Mouse (Mus musculus) neural tube, embryonic 13.5 days (tissue): ENCODE measurements around the gene R3hcc1l. TPM values are rescaled to one million over a fixed set of nuclear protein-coding genes. Genes with fewer than 3 reads are reported as not detected.
A peak's percentile ranks its signal among the peaks of the same experiment; 100 is the strongest.

Experiments used
- ATAC-seq: fragments of 200-750 bp; cut with Nextera tagmentation; 2 replicates; pipeline ENCODE4 v1.8.0; 2017; ENCODE audit warnings: low read depth, mild to moderate bottlenecking, moderate TSS enrichment, moderate library complexity
- H3K27ac ChIP-seq: fragments of 300-500 bp; sonication (generic); replicated peaks from 2 replicates; pipeline ENCODE4 v1.5.1; 2015; ENCODE audit warnings: moderate library complexity, mild to moderate bottlenecking, inconsistent platforms
- H3K27me3 ChIP-seq: fragments of 300-500 bp; sonication (generic); 2 replicates; pipeline ENCODE4 v1.6.1; 2015; ENCODE audit warnings: mild to moderate bottlenecking, inconsistent platforms
- H3K36me3 ChIP-seq: fragments of 300-500 bp; sonication (generic); 2 replicates; pipeline ENCODE4 v1.6.1; 2015; ENCODE audit warnings: mild to moderate bottlenecking, inconsistent platforms
- H3K4me1 ChIP-seq: fragments of 300-500 bp; sonication (generic); replicated peaks from 2 replicates; pipeline ENCODE4 v1.6.1; 2015; ENCODE audit warnings: inconsistent platforms
- H3K4me2 ChIP-seq: fragments of 300-500 bp; sonication (generic); 2 replicates; pipeline ENCODE4 v1.6.1; 2015; ENCODE audit warnings: inconsistent platforms, mild to moderate bottlenecking, moderate library complexity
- H3K4me3 ChIP-seq: fragments of 300-500 bp; sonication (generic); 2 replicates; pipeline ENCODE4 v1.5.1; 2015; ENCODE audit warnings: mild to moderate bottlenecking, inconsistent platforms
- H3K9ac ChIP-seq: fragments of 300-500 bp; sonication (generic); 2 replicates; pipeline ENCODE4 v1.6.1; 2015; ENCODE audit warnings: moderate library complexity, mild to moderate bottlenecking, inconsistent platforms
- H3K9me3 ChIP-seq: fragments of 300-500 bp; sonication (generic); 2 replicates; pipeline ENCODE4 v1.6.1; 2016; ENCODE audit warnings: inconsistent platforms
- WGBS: fragments of 180-500 bp; shearing (Covaris S2); methylation state at CpG from one replicate; pipeline ENCODE4 v1.1.7; 2015; 5-methylcytosine and 5-hydroxymethylcytosine counted together
- polyA plus RNA-seq: library from polyadenylated mRNA; unstranded; fragments of >200 nt; fragmentation: Nextera tagmentation; extraction: Ambion mirVana; gene quantifications from 2 replicates; pipeline ENCODE4 v1.2.1, GENCODE M21; 2015

R3hcc1l gene
- polyA plus RNA-seq, 1 experiment from 2014 or later = 16.2 TPM

DNA sequence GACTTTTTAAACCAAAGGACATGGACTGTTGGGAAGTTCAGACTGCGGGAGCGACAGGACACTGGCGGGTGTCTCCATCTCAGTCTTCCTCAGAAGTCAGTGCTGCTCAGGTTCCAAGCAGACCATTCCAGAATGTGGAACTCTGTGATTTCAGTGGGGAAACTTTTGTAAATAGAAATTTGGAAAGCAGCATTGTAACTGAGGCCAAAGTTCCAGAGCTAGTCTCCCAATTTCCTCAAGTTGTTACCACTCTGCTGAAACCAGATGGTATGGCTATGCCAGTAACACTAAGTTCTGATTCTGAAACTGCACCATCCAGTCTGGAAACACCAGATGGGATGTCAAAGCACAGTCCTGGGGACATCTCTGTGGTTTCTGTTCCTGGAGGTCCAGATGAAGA lies 44.4 kb downstream of the R3hcc1l start:
- Histone ChIP-seq H3K27ac (no peak overlapping the region), H3K9me3 (no peaks in the 10 kb centered on the region), H3K9ac (no peak overlapping the region), H3K4me3 (no peak overlapping the region), H3K27me3 (no peaks in the 10 kb centered on the region), H3K36me3 (peaks cover 16% of the 10 kb centered on the region; the same call in 1 of the 2 replicates), H3K4me1 (no peaks in the 10 kb centered on the region), H3K4me2 (no peak overlapping the region)
- ATAC-seq = no peak
- 96% methylated on average over 3 of the region's 3 CpGs for WGBS

GRCm38 (mm10) chr19:42563726-42564270 lies 45.2 kb downstream of the R3hcc1l start:
- Histone ChIP-seq H3K27ac (no peak overlapping the region), H3K4me3 (no peak overlapping the region), H3K36me3 (peaks cover 16% of the 10 kb centered on the region; the same call in 1 of the 2 replicates), H3K4me2 (no peak overlapping the region), H3K4me1 (no peaks in the 10 kb centered on the region), H3K27me3 (no peaks in the 10 kb centered on the region), H3K9me3 (no peaks in the 10 kb centered on the region), H3K9ac (no peak overlapping the region)
- WGBS = 90% methylated on average over 3 of the region's 3 CpGs
- ATAC-seq = no peak

DNA sequence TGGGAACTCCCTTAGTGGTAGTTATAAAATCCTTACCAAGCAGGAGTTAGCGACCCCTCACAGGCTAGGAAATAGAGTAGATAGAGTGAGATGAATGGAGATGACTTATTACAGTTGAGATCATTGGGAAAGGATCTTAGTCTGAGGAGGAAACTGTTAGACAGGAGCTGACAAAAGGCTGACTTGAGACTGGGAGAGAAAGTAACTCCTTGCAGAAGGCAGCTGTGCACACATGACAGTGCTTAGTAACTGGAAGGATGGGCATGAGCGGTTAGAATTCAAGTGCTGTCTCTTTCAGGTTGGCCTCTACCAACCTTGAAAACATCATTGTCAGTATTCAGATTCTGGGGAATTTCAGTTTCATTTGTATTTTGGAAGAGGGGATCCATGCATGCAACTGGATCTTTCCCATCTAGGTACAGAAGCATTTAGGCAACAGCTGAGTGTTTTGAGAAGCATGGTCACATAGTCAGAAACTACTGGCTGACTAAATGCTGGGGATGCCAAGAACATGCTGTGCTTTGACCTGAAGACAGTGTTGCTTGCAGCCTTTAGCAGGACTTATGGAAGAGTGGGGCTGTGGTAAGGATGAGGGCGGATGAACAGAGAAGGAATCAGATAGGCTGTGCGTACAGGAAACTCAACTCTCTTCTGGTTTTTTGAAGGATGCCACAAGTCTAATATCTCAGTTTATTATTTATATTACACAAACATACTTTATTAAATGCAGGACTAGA lies 47.9 kb downstream of the R3hcc1l start:
- no peaks in the 10 kb centered on the region for H3K9me3 ChIP-seq
- ATAC-seq = no peak
- no peak overlapping the region for H3K4me3 ChIP-seq
- H3K4me2 ChIP-seq = no peak overlapping the region
- H3K9ac ChIP-seq = no peak overlapping the region
- 93% methylated on average over 4 of the region's 4 CpGs for WGBS
- peaks cover 16% of the 10 kb centered on the region; the same call in 1 of the 2 replicates for H3K36me3 ChIP-seq
- peaks cover 10% of the 10 kb centered on the region for H3K4me1 ChIP-seq
- no peaks in the 10 kb centered on the region for H3K27me3 ChIP-seq
- H3K27ac ChIP-seq = no peak overlapping the region

GRCm38 (mm10) chr19:42567020-42567419 lies 48.5 kb downstream of the R3hcc1l start:
- H3K9me3 ChIP-seq = no peaks in the 10 kb centered on the region
- no peaks in the 10 kb centered on the region for H3K27me3 ChIP-seq
- H3K27ac ChIP-seq = no peak overlapping the region
- H3K9ac ChIP-seq = no peak overlapping the region
- no peak overlapping the region for H3K4me2 ChIP-seq
- peaks cover 16% of the 10 kb centered on the region; the same call in 1 of the 2 replicates for H3K36me3 ChIP-seq
- ATAC-seq = no peak
- H3K4me3 ChIP-seq = no peak overlapping the region
- H3K4me1 ChIP-seq = peaks cover 10% of the 10 kb centered on the region

DNA sequence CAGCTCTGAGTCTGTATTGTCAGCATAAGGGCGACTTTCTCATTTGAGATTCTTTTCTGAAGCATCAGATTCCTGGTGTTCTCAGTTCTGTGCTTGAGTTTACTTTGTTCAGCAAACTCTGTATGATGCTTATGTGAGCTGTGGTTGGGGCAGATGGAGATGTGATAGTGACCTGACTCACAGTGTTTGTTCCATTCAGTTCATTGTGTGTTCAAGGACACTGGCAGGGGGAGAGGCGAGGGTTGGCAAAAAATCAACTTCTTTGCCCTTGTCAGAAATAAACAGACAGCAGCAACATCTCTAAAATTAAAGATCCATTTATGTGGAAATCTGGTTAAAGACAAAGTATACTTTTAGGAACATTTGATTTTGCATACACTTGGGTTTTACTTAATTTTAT lies 50.5 kb downstream of the R3hcc1l start:
- WGBS = 86% methylated on average over 2 of the region's 2 CpGs
- Histone ChIP-seq H3K4me1 (peaks cover 14% of the 10 kb centered on the region), H3K9me3 (no peaks in the 10 kb centered on the region), H3K27me3 (no peaks in the 10 kb centered on the region), H3K36me3 (0 out of 2 replicates have a peak, but pooled peaks cover under 1% of the 10 kb centered on the region), H3K9ac (no peak overlapping the region), H3K4me3 (no peak overlapping the region), H3K27ac (no peak overlapping the region), H3K4me2 (no peak overlapping the region)
- no peak for ATAC-seq

GRCm38 (mm10) chr19:42571291-42571690 lies 52.7 kb downstream of the R3hcc1l start:
- 68% methylated on average over 4 of the region's 4 CpGs for WGBS
- no peak overlapping the region for H3K4me3 ChIP-seq
- no peaks in the 10 kb centered on the region for H3K27me3 ChIP-seq
- H3K36me3 ChIP-seq = no peaks in the 10 kb centered on the region
- no peak overlapping the region for H3K4me2 ChIP-seq
- H3K4me1 ChIP-seq = peaks cover 14% of the 10 kb centered on the region
- H3K27ac ChIP-seq = 0 out of 2 replicates have a peak overlapping the region, but pooled peaks have one; percentile 10
- no peak overlapping the region; the same call in 1 of the 2 replicates for H3K9ac ChIP-seq
- H3K9me3 ChIP-seq = no peaks in the 10 kb centered on the region
- ATAC-seq = no peak

GRCm38 (mm10) chr19:42575317-42575716 lies 56.8 kb downstream of the R3hcc1l start:
- Histone ChIP-seq H3K9ac (no peak overlapping the region), H3K4me2 (no peak overlapping the region), H3K4me3 (no peak overlapping the region), H3K36me3 (no peaks in the 10 kb centered on the region), H3K27ac (no peak overlapping the region), H3K9me3 (no peaks in the 10 kb centered on the region), H3K27me3 (no peaks in the 10 kb centered on the region), H3K4me1 (peaks cover 14% of the 10 kb centered on the region)
- 89% methylated on average over 2 of the region's 2 CpGs for WGBS
- ATAC-seq = no peak

DNA sequence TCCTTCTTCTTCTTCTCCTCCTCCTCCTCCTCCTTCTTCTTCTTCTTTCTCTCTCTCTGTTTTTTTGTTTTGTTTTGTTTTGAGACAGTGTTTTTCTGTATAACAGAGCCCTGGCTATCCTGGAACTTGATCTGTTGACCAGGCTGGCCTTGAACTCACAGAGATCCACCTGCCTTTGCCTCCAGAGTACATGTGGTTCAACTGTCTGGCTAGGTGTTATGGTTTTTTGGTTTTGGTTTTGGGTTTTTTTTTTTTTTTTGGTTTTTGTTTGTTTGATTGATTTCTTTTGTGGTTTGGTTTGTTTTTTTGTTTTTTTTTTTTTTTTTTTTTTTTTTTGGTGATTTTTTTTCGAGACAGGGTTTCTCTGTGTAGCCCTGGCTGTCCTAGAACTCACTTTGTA lies 58.3 kb downstream of the R3hcc1l start:
- H3K36me3 ChIP-seq = no peaks in the 10 kb centered on the region
- no peak overlapping the region for H3K9ac ChIP-seq
- WGBS = 75% methylated on average over 1 of the region's 1 CpGs
- H3K27me3 ChIP-seq = no peaks in the 10 kb centered on the region
- 0 out of 2 replicates have a peak, but pooled peaks cover 4% of the 10 kb centered on the region for H3K4me1 ChIP-seq
- H3K9me3 ChIP-seq = no peaks in the 10 kb centered on the region
- ATAC-seq = no peak
- no peak overlapping the region for H3K4me3 ChIP-seq
- no peak overlapping the region for H3K4me2 ChIP-seq
- H3K27ac ChIP-seq = no peak overlapping the region

GRCm38 (mm10) chr19:42578631-42579030 lies 60.1 kb downstream of the R3hcc1l start:
- Histone ChIP-seq H3K27ac (no peak overlapping the region), H3K9me3 (no peaks in the 10 kb centered on the region), H3K36me3 (peaks cover 4% of the 10 kb centered on the region; the same call in 1 of the 2 replicates), H3K9ac (no peak overlapping the region), H3K4me2 (no peak overlapping the region), H3K27me3 (no peaks in the 10 kb centered on the region), H3K4me1 (no peaks in the 10 kb centered on the region), H3K4me3 (no peak overlapping the region)
- no peak for ATAC-seq
- 86% methylated on average over 4 of the region's 4 CpGs for WGBS

GRCm38 (mm10) chr19:42580701-42581100 lies 62.1 kb downstream of the R3hcc1l start:
- no peak overlapping the region for H3K4me3 ChIP-seq
- H3K27me3 ChIP-seq = no peaks in the 10 kb centered on the region
- no peaks in the 10 kb centered on the region for H3K4me1 ChIP-seq
- ATAC-seq = no peak
- no peak overlapping the region for H3K9ac ChIP-seq
- 57% methylated on average over 4 of the region's 4 CpGs for WGBS
- peaks cover 5% of the 10 kb centered on the region; the same call in 1 of the 2 replicates for H3K36me3 ChIP-seq
- H3K9me3 ChIP-seq = no peaks in the 10 kb centered on the region
- H3K27ac ChIP-seq = no peak overlapping the region
- H3K4me2 ChIP-seq = no peak overlapping the region

DNA sequence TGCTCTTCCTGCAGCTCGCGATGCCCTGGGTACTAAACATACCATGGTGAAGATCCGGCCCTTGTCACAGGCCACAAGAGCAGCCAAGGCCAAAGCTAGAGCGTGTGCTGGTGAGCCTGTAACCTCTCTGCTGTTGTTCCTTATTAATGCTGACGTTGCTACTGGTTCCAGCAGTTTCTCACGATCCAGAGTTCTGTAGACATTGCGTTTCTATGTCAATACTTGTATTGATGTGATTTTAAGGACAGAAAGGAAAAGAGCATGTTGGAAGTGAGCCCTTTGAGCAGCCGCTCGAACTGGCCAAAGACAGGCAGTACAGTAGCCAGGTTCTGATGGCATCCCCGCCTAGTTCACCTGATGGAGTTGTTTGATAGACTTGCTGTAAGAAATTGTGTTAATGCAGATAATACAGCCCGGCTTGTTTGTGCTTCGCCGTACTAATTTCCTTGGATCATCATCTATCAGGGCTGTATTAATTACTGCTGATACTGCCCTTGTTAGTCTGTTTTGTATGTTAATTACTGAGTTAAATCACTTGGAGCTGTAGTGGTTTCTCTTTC lies 64.3 kb downstream of the R3hcc1l start:
- H3K27ac ChIP-seq = no peak overlapping the region
- H3K9ac ChIP-seq = no peak overlapping the region
- peaks cover 5% of the 10 kb centered on the region; the same call in 1 of the 2 replicates for H3K36me3 ChIP-seq
- H3K27me3 ChIP-seq = no peaks in the 10 kb centered on the region
- no peak overlapping the region for H3K4me3 ChIP-seq
- H3K4me2 ChIP-seq = no peak overlapping the region
- WGBS = 91% methylated on average over 13 of the region's 13 CpGs
- H3K4me1 ChIP-seq = no peaks in the 10 kb centered on the region
- no peak for ATAC-seq
- H3K9me3 ChIP-seq = no peaks in the 10 kb centered on the region

DNA sequence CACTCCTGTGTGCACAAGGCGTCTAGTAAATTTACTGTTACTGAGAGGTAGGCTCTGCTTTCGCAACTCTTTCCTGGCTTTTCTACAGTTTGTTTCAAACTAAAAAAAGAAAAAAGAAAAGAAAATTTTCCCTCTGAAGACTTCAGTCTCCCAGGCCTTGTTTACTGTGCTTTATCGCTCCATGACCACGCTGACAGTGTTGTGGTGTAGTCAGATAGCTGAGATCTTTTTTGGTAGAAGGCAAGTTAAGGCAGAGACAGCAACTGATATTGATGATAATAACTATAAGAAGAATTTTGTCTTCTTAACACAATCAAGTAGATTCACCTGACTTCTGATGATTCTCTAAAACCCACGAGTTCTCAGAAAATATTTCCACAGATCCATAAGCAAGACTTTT lies 65.1 kb downstream of the R3hcc1l start:
- 95% methylated on average over 5 of the region's 5 CpGs for WGBS
- Histone ChIP-seq H3K9ac (no peak overlapping the region), H3K27ac (no peak overlapping the region), H3K9me3 (no peaks in the 10 kb centered on the region), H3K36me3 (peaks cover 5% of the 10 kb centered on the region; the same call in 1 of the 2 replicates), H3K27me3 (no peaks in the 10 kb centered on the region), H3K4me1 (no peaks in the 10 kb centered on the region), H3K4me2 (no peak overlapping the region), H3K4me3 (no peak overlapping the region)
- ATAC-seq = no peak
